Mouse (Mus musculus): ENCODE results near the gene Tcf20. TPM values are rescaled to one million over a fixed set of nuclear protein-coding genes. Genes with fewer than 3 reads are reported as not detected.

Tcf20 gene
- polyA plus RNA-seq (2015; fragmentation: Nextera tagmentation; extraction: Ambion mirVana) = 15.1 and 15.9 TPM in 2 replicates

DNA sequence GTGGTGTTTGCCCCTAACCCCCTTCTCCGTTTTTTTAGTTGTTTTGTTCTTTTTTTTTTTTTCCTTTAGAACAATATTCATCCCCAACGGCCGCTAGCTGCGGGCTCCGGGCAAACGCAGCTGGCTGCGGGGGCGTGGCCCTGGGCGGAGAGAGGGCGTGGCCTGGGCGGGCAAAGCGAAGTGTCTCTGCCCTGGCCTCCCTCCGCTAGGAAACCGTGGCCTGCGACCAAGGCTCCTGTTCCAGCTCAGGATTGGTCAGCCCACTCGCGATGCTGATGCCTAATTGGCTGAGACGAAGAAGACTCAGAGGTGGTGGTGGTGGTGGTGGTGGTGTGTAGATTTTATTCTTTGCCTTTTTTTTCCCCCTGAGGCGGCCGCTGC is at the start of gene Tcf20:
Gene Tcf20, minus strand, starts transcription at position 141 of the 381 bp plus-strand sequence.
- peak within 1 kb of the TSS; percentile 49 for H3K9ac ChIP-seq
- H3K36me3 ChIP-seq (replicated peaks) = no peaks in the 10 kb centered on the region
- peaks cover 71% of the 10 kb centered on the region for H3K4me1 ChIP-seq
- peak within 1 kb of the TSS; percentile 49 for H3K4me3 ChIP-seq
- H3K9me3 ChIP-seq = no peaks in the 10 kb centered on the region
- ATAC-seq (replicated peaks) = peak; percentile 87
- H3K27me3 ChIP-seq (replicated peaks) = no peaks in the 10 kb centered on the region
- 0% methylated on average over 20 of the region's 20 CpGs for WGBS
- peak within 1 kb of the TSS; percentile 95 for H3K4me2 ChIP-seq
- H3K27ac ChIP-seq = peak within 1 kb of the TSS; percentile 71

DNA sequence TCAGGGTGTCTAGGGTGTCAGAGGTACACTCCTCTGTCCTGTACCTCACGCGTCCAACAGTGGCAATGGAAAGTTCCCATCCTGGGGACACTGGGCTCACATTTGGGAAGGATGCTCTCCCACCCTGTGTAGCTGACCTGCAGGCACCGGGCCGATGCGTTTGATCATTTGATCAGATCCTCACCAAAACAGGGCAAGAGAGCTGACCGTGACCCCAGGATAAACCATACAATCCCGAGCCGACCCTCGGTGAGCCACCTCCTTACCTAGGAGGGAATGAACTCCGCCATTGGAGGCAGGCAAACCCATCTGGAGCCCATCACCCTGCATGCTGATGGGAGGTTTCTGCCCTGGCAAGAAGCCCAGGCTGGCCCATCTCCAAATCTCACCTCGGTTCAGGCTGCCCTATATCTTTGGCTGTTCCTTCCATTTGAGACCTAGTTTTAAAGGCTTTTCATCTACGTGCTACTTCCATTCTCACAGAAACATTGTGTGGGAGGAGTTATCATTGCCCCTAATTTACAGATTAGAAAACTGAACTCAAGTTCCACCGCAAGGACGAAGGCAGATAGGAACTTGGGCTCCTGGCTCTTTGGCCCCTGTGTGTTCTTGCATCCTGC is 49.3 kb upstream of the Tcf20 start:
- Histone ChIP-seq H3K27me3 (replicated peaks) (peaks cover 8% of the 10 kb centered on the region), H3K27ac (no peak overlapping the region), H3K36me3 (replicated peaks) (no peaks in the 10 kb centered on the region), H3K4me1 (peaks cover 61% of the 10 kb centered on the region), H3K9me3 (no peaks in the 10 kb centered on the region), H3K4me3 (no peak overlapping the region), H3K9ac (no peak overlapping the region), H3K4me2 (no peak overlapping the region)
- ATAC-seq (replicated peaks) = no peak
- WGBS = 75% methylated on average over 14 of the region's 14 CpGs

DNA sequence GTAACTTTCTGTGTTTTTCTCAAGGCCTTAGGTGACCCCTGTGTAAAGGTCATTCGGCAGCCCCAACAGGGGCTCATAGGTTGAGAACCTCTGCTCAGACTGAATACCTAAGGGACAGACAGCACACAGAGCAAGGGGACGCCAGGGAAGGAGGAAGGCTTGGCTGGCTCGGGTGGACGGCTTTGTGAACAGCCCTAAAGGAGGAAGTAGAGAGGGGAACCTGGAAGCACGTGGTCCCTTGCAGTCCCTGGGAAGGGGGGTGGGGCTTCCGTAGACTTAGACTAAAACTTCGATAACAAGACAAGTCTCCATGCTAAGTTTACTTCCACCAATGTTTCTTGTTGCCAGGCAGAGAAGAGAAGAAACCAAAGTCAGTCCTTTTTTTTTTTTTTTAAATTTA is 48.4 kb upstream of the Tcf20 start:
- H3K36me3 ChIP-seq (replicated peaks) = no peaks in the 10 kb centered on the region
- peaks cover 11% of the 10 kb centered on the region for H3K27me3 ChIP-seq (replicated peaks)
- no peak overlapping the region for H3K4me2 ChIP-seq
- H3K4me3 ChIP-seq = no peak overlapping the region
- no peak for ATAC-seq (replicated peaks)
- no peak overlapping the region for H3K27ac ChIP-seq
- H3K4me1 ChIP-seq = peaks cover 55% of the 10 kb centered on the region
- H3K9me3 ChIP-seq = no peaks in the 10 kb centered on the region
- WGBS = 65% methylated on average over 7 of the region's 7 CpGs
- H3K9ac ChIP-seq = no peak overlapping the region

GRCm38 (mm10) chr15:83034275-83034977 is 46.8 kb upstream of the Tcf20 start:
- no peaks in the 10 kb centered on the region for H3K9me3 ChIP-seq
- H3K4me3 ChIP-seq = no peak overlapping the region
- no peak overlapping the region for H3K9ac ChIP-seq
- no peaks in the 10 kb centered on the region for H3K36me3 ChIP-seq (replicated peaks)
- peak overlapping the region; percentile 65 for H3K27ac ChIP-seq
- H3K27me3 ChIP-seq (replicated peaks) = peaks cover 11% of the 10 kb centered on the region
- peaks cover 58% of the 10 kb centered on the region for H3K4me1 ChIP-seq
- H3K4me2 ChIP-seq = peak overlapping the region; percentile 33
- 5% methylated on average over 17 of the region's 17 CpGs for WGBS
- peak; percentile 64 for ATAC-seq (replicated peaks)

DNA sequence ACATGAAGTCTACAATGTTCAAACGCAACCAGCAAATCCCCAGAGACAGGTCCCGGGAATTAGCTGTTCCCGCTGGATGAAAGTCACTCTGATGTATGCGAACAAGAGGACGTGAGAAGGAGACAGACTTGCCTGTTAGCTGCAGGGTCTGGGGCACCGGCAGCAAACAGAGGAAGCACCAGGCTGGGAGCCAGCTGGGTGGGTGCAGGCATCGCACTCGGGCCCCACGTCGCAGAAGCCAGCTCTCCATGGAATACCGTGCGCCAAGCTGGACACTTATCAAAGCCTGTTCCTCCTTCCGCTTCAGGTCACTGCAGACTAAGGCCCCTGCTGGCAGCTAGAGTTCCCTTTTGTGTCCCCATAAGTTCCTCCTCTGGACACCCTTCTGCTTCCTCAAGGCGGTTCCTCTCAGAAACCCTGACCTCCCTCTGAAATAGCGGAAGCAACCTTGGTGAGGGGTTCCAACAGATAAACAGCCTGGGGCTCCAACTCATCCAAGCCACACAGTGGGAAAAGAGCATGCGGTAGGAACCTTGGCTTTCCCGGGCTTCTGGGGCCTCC is 45.4 kb upstream of the Tcf20 start, which contains the start of gene Nfam1:
Gene Nfam1, minus strand, starts transcription at position 326 of the 561 bp plus-strand sequence.
- peaks cover 57% of the 10 kb centered on the region for H3K4me1 ChIP-seq
- peak within 1 kb of the TSS; percentile 65 for H3K27ac ChIP-seq
- H3K9ac ChIP-seq = no peak within 1 kb of the TSS
- no peak within 1 kb of the TSS for H3K4me2 ChIP-seq
- WGBS = 29% methylated on average over 17 of the region's 17 CpGs
- no peaks in the 10 kb centered on the region for H3K36me3 ChIP-seq (replicated peaks)
- no peak for ATAC-seq (replicated peaks)
- H3K27me3 ChIP-seq (replicated peaks) = peaks cover 11% of the 10 kb centered on the region
- H3K9me3 ChIP-seq = no peaks in the 10 kb centered on the region
- no peak within 1 kb of the TSS for H3K4me3 ChIP-seq

- H3K9me3 ChIP-seq = no peaks in the 10 kb centered on the region
- H3K27me3 ChIP-seq (replicated peaks) = peaks cover 14% of the 10 kb centered on the region
- H3K4me2 ChIP-seq = no peak overlapping the region
- no peak for ATAC-seq (replicated peaks)
- no peak overlapping the region for H3K9ac ChIP-seq
- 40% methylated on average over 4 of the region's 4 CpGs for WGBS
- no peak overlapping the region for H3K4me3 ChIP-seq
- H3K27ac ChIP-seq = peak overlapping the region; percentile 64; the same call in 1 of the 2 replicates
- H3K4me1 ChIP-seq = peaks cover 53% of the 10 kb centered on the region
- no peaks in the 10 kb centered on the region for H3K36me3 ChIP-seq (replicated peaks)
These were observed 43.2 kb upstream of the Tcf20 start for GRCm38 (mm10) chr15:83030884-83031283.

DNA sequence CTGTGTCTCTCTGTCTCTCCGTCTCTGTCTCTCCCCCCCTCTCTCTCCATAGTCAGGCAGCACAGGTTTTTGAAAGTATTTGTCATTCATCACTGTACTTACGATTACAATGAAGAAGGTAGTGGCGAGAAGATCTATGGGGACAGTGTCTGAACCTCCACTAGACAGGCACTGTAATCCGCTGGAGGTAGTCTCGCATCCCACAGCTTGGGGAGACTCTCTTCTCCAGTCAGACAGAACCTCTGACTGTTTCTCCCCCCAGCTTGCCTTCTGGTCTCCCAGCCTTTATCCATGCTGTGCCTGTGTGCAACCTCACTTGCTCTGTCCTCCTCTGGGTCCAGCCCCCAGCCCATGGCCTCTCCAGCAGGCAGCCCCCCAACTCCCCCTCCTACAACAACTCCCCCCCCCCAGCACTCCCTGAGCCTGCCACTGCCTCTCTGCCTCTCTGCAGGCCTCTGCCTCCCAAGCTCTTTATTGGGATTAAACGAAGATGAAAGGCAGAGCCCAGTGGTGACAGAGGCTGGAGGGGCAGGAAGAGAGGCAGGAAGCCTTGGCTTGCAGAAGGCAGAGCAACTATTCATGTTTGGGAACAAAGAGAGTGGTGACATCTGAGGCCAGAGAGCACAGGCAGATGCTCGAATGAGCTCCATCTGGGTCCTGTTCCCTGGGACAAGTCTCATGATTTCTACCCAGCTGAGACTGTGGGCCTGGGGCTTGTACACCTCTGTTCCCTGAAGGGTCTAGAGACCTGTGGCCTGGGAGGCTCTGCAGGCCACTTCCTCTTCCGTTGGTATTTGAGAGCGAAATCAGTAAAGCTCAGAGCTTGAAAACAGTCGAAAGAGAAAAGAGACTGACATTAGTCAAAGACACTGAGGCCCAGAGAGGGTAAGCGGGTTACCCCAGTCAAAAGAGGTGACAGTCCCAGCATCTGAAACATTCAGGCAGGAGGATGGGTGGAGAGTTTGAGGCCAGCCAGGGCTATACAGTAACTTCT is 42.4 kb upstream of the Tcf20 start:
- no peak overlapping the region for H3K9ac ChIP-seq
- H3K4me3 ChIP-seq = no peak overlapping the region
- ATAC-seq (replicated peaks) = no peak
- H3K9me3 ChIP-seq = no peaks in the 10 kb centered on the region
- H3K27ac ChIP-seq = peak overlapping the region; percentile 64
- WGBS = 20% methylated on average over 11 of the region's 11 CpGs
- H3K4me2 ChIP-seq = no peak overlapping the region
- peaks cover 10% of the 10 kb centered on the region; the same call in 1 of the 2 replicates for H3K27me3 ChIP-seq (replicated peaks)
- H3K4me1 ChIP-seq = peaks cover 60% of the 10 kb centered on the region
- H3K36me3 ChIP-seq (replicated peaks) = no peaks in the 10 kb centered on the region

DNA sequence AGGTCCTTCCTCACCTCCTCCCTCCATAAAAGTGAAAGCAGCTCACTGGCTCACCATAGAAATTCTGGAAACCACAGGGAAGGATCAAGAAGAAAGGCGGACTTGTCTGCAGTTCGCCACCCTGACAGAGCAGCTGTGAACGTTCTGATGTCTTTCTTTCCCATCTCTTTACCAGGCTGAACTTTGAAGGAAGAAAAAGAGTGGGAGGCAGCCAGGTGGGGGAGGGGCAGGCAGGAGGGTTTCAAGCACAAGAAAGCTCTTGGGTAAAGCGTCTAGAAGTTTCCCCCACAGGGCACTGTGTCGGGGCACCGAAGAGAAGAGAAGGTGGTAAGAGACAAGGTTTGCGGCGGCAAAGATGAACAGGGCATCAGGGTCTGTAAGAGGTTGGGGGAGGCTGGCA is 38.5 kb upstream of the Tcf20 start:
- no peak for ATAC-seq (replicated peaks)
- 0 out of 2 replicates have a peak overlapping the region, but pooled peaks have one; percentile 6 for H3K27ac ChIP-seq
- peaks cover 43% of the 10 kb centered on the region for H3K4me1 ChIP-seq
- H3K9ac ChIP-seq = no peak overlapping the region
- no peaks in the 10 kb centered on the region for H3K9me3 ChIP-seq
- no peak overlapping the region for H3K4me2 ChIP-seq
- WGBS = 46% methylated on average over 8 of the region's 8 CpGs
- H3K4me3 ChIP-seq = no peak overlapping the region
- H3K36me3 ChIP-seq (replicated peaks) = no peaks in the 10 kb centered on the region
- H3K27me3 ChIP-seq (replicated peaks) = 0 out of 2 replicates have a peak, but pooled peaks cover 7% of the 10 kb centered on the region

DNA sequence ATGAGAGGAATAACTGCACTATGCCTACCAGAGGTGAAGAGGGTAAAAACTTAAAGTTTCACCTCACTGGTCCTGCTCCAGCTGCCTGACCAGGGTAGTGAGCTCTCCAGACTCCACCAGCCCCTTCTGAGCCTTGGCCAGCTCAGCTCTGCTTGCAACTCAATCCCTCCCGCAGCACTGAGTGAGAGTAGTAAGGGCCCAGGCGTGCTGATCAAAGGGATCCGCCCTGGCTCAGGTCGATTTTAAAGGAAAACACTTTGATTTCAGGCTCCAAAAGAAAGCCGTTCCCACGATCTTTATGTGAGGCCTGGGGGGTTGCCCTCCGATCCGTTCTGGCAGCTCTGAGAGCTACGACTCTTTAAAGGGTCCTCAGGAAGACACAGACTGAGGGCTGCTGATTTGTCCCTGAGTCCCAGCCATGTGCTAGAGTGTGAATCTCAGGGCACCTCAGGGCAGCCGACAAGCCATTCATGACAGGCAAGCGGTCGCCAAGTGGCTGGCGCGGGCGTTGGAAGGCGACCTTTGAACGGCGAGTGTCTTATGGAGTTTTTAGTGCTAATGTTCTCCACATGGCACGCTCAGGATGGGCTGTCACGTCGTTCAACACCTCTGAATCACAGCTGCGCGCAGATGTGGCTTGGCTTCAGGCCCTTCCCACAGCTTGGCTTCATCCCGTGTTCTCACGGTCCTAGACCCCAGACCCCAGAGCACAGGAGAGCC is 37.5 kb upstream of the Tcf20 start:
- ATAC-seq (replicated peaks) = no peak
- 20% methylated on average over 25 of the region's 25 CpGs for WGBS
- H3K27me3 ChIP-seq (replicated peaks) = 0 out of 2 replicates have a peak, but pooled peaks cover 7% of the 10 kb centered on the region

GRCm38 (mm10) chr15:83022947-83023346 is 35.3 kb upstream of the Tcf20 start:
- Histone ChIP-seq H3K4me2 (peak overlapping the region; percentile 25; the same call in 1 of the 2 replicates), H3K36me3 (replicated peaks) (no peaks in the 10 kb centered on the region), H3K27ac (no peak overlapping the region), H3K4me1 (peaks cover 33% of the 10 kb centered on the region), H3K4me3 (no peak overlapping the region), H3K9ac (no peak overlapping the region), H3K27me3 (replicated peaks) (0 out of 2 replicates have a peak, but pooled peaks cover 7% of the 10 kb centered on the region), H3K9me3 (no peaks in the 10 kb centered on the region)
- peak; percentile 27; the same call in 1 of the 2 replicates for ATAC-seq (replicated peaks)
- WGBS = 30% methylated on average over 8 of the region's 8 CpGs

More for the DNA sequence above, 37.5 kb upstream of the Tcf20 start:
- H3K9ac ChIP-seq = no peak overlapping the region
- no peak overlapping the region; the same call in 1 of the 2 replicates for H3K4me2 ChIP-seq
- H3K27ac ChIP-seq = no peak overlapping the region
- H3K36me3 ChIP-seq (replicated peaks) = no peaks in the 10 kb centered on the region
- H3K4me3 ChIP-seq = no peak overlapping the region
- peaks cover 37% of the 10 kb centered on the region for H3K4me1 ChIP-seq
- H3K9me3 ChIP-seq = no peaks in the 10 kb centered on the region
